Mouse (Mus musculus): Measurements from ENCODE around the gene Ulk4. TPM values are rescaled to one million over a fixed set of nuclear protein-coding genes. Genes with fewer than 3 reads are reported as not detected.

Gene Ulk4
- polyA plus RNA-seq, 1 experiment from 2014 or later = 193 TPM

DNA sequence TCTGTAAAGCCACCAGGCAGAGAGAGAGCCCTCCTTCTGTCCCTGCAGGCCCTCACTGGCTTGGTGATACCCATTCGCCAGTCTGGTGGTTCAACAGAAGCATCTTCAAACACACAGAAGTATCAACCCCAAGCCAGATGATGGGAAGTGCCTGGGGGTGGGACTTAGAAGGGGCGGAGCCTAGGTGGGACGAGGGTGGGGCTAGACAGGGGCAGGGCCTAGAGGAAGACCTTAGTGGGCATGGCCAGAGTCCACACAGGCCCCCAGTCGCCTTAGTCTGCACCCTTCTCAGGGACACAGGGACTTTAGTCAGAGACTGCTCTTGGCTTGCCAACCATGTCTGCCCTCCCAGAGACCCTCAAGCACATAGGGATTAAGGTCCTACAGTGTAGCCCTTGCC, 265.5 kb downstream of the Ulk4 start:
- Histone ChIP-seq H3K27me3 (no peaks in the 10 kb centered on the region), H3K4me1 (replicated peaks) (peaks cover 20% of the 10 kb centered on the region), H3K27ac (no peak overlapping the region), H3K4me3 (replicated peaks) (no peak overlapping the region), H3K9ac (replicated peaks) (no peak overlapping the region), H3K9me3 (no peaks in the 10 kb centered on the region), H3K4me2 (no peak overlapping the region), H3K36me3 (no peaks in the 10 kb centered on the region)
- WGBS = 32% methylated on average over 4 of the region's 4 CpGs
- ATAC-seq (ENCODE audit: insufficient number of reproducible peaks, insufficient read depth, low FRiP score, low TSS enrichment, low read depth) = peak; percentile 38; the same call in 1 of the 2 replicates

DNA sequence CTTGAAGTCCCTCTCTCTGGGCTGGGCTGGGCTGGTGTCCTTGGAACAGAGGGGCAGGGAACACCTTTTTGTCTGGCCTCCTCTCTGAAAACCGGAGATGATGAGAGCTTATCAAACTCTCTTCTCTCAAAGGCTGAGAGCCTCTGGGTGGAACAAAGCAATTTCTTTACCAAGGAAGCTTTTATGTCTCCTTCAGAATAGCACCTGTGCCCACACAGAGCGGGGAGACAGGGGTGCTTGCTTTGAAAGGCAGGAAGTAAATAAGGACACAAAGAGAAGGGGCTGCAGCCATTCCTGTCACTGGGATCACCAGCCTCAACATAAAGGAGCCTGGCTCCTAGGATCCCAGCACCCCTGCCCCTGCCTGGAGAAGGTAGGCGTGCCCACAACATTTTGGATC, 266.5 kb downstream of the Ulk4 start:
- no peak overlapping the region for H3K4me2 ChIP-seq
- no peak overlapping the region for H3K27ac ChIP-seq
- H3K27me3 ChIP-seq = no peaks in the 10 kb centered on the region
- no peaks in the 10 kb centered on the region for H3K36me3 ChIP-seq
- no peaks in the 10 kb centered on the region for H3K9me3 ChIP-seq
- H3K9ac ChIP-seq (replicated peaks) = no peak overlapping the region
- no peak for ATAC-seq (ENCODE audit: insufficient number of reproducible peaks, insufficient read depth, low FRiP score, low TSS enrichment, low read depth)
- H3K4me1 ChIP-seq (replicated peaks) = peaks cover 10% of the 10 kb centered on the region
- WGBS = 58% methylated on average over 3 of the region's 3 CpGs
- no peak overlapping the region for H3K4me3 ChIP-seq (replicated peaks)

DNA sequence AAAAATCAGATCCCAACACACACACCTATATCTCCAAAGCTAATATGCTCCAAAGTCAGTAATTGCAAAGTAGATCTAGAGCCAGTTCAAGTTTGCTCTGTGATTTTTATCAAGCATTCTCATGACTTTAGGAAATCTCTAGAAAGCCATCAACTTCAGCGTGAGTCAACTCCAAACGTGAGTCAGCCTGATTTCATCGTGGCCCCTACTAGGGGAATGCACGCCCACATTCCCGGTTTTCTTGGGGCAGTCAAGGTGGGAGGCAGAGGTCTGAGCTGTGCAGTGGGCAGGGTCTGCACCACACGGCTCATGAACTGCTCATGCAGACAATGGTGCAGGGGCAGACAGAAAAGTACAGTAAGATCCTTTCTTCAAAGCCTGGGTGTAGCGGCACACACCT, 271.0 kb downstream of the Ulk4 start:
- Histone ChIP-seq H3K4me2 (no peak overlapping the region), H3K27me3 (no peaks in the 10 kb centered on the region), H3K27ac (no peak overlapping the region), H3K36me3 (no peaks in the 10 kb centered on the region), H3K9ac (replicated peaks) (no peak overlapping the region), H3K9me3 (no peaks in the 10 kb centered on the region), H3K4me3 (replicated peaks) (no peak overlapping the region), H3K4me1 (replicated peaks) (peaks cover 11% of the 10 kb centered on the region)
- 80% methylated on average over 7 of the region's 7 CpGs for WGBS
- ATAC-seq (ENCODE audit: insufficient number of reproducible peaks, insufficient read depth, low FRiP score, low TSS enrichment, low read depth) = no peak

DNA sequence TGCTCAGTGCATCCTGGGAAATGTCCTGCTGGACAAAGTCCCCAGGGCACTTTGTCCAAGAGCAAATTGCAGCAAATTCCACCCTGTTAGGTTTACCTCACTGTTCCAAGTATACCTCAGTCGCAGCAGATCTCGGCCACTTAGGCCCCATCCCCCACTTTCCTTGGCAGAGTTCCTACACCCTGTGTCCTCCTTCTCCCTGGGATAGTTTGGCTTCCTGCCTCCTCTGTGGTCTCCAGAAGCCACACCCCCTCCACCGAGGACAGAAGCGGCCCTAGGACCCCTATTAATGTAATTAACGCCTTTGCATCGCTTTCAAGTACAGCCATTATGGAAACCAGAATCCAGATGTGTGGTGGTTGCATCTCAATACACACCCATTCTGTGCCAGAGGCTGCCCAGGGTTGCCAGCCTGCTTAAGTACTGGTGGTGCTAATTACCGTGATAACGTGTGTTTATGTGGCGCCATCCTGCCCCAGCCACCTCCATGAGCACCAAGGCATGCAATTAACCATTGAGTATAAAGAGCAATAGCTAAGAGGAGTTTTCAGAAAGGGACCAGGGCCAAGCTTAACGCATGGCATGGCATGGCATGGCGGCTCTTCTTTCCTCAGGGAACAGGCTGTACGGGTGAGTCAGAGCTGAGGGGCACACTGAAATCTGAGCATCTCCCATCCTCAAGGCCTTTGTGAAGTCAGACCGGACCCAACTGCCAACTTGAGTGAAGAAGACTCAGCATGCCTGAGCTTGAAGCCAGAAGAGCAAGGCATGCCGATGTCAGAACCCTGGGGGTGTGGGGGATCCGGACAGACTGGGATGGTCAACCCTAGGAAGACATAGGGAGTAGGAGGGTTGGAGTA, 275.1 kb downstream of the Ulk4 start:
- no peak overlapping the region for H3K4me3 ChIP-seq (replicated peaks)
- ATAC-seq (ENCODE audit: insufficient number of reproducible peaks, insufficient read depth, low FRiP score, low TSS enrichment, low read depth) = peak; percentile 29; the same call in 1 of the 2 replicates
- H3K27ac ChIP-seq = no peak overlapping the region
- no peaks in the 10 kb centered on the region for H3K9me3 ChIP-seq
- H3K36me3 ChIP-seq = no peaks in the 10 kb centered on the region
- H3K27me3 ChIP-seq = no peaks in the 10 kb centered on the region
- H3K9ac ChIP-seq (replicated peaks) = no peak overlapping the region
- H3K4me2 ChIP-seq = no peak overlapping the region
- H3K4me1 ChIP-seq (replicated peaks) = peaks cover 22% of the 10 kb centered on the region
- WGBS = 53% methylated on average over 15 of the region's 15 CpGs

DNA sequence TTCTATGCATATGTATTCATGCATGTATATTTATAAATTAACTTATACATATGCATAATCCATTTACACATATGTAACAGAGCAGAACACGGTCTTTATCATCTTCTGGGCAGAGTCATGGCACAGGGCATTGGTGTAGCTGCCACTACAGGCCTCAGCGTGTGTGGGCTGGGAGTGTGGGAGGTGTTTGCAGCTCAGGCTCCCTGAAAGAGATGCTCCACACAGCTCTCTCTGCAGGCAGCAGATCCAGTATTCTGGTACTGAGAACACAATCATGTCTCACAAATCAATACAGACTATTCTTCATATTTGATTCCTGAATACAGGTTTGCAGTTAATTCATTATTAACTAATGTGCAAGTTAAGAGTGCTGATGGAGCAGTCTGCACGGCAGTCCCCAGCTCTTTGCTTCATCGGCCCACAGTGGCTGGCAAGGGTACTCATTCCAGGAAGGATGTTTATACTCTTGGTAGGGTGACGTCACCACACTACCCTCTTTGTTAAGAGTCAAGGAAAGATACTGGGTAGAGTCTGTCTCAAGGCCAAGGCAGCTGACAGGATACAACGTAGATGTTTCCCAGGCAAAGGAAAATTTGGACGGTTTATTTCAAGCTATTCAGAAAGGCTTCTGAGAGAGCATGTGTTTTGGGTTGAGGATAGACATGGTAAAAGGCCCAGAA, 276.2 kb downstream of the Ulk4 start:
- H3K4me2 ChIP-seq = no peak overlapping the region
- 82% methylated on average over 7 of the region's 7 CpGs for WGBS
- no peak for ATAC-seq (ENCODE audit: insufficient number of reproducible peaks, insufficient read depth, low FRiP score, low TSS enrichment, low read depth)
- no peak overlapping the region for H3K4me3 ChIP-seq (replicated peaks)
- H3K4me1 ChIP-seq (replicated peaks) = peaks cover 22% of the 10 kb centered on the region
- no peaks in the 10 kb centered on the region for H3K27me3 ChIP-seq
- no peak overlapping the region for H3K9ac ChIP-seq (replicated peaks)
- no peak overlapping the region for H3K27ac ChIP-seq
- no peaks in the 10 kb centered on the region for H3K9me3 ChIP-seq
- H3K36me3 ChIP-seq = no peaks in the 10 kb centered on the region

DNA sequence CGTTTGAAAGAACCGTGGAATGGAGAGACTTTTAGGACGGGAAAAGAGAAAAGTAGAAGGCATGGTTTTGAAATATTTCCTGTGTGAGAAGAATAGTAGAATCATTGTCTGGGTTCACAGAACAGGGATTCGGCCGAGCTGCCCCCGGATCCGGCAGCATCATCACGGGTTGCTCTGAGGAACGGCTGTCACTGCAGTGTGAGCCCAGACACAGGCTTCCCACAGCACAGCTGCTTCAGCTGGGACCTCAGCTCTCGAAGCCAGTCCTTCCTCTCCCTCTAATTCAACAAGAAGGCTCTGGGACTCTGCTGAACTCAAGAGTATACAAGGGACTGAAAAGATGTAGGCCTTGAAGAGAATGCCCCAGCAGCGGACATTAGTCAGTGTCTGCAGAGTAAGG, 278.3 kb downstream of the Ulk4 start:
- WGBS = 76% methylated on average over 11 of the region's 11 CpGs
- peak overlapping the region; percentile 41; the same call in 1 of the 2 replicates for H3K27ac ChIP-seq

DNA sequence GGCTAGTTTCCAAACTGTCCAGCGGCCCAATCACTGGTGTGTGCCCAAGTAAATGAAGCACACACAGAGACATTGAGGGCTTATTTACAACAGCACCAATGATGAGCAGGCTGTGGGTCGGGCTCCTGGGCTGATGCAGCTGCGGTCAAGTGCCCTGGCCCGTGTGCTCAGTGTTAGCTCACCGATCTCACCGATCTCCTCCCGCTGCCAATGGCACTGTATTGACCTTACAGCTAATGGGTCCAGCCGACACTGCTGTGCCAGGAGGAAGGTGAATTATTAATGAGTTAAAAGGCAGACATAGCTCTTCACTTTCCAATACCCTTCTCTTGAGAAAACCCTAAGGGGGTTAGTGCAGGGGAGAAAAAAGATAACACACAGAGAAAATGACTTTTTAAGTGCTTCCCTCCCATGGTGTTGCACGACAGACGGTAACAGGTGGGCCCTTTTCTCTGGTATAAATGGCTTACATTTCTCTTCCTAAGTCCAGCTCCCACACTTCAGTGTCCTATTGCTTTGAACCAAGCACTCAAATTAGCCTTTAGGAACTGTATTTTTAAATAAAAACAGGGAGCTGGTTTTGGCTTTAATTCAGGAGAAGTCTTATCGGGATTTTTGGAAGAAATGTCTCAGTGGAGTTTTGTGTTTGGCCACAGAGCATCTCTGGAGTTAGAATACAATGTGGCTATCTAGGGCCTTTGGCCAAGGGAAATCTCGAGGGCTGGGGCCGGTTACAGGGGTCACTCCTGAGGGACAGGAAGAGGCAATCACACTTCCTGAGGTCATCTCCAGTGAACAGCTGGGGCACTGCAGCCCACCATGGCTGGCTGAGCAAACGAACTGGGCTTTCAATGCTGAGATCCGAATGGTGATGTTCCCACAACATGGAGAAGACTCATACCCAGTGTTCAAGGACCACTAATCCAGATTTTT, 282.5 kb downstream of the Ulk4 start:
- 78% methylated on average over 15 of the region's 15 CpGs for WGBS
- Histone ChIP-seq H3K4me2 (no peak overlapping the region), H3K27ac (no peak overlapping the region), H3K4me1 (replicated peaks) (peaks cover 16% of the 10 kb centered on the region), H3K9ac (replicated peaks) (no peak overlapping the region), H3K9me3 (no peaks in the 10 kb centered on the region), H3K36me3 (no peaks in the 10 kb centered on the region), H3K4me3 (replicated peaks) (no peak overlapping the region), H3K27me3 (peaks cover 3% of the 10 kb centered on the region; the same call in 1 of the 2 replicates)
- no peak for ATAC-seq (ENCODE audit: insufficient number of reproducible peaks, insufficient read depth, low FRiP score, low TSS enrichment, low read depth)

More for the DNA sequence above, 278.3 kb downstream of the Ulk4 start:
- no peaks in the 10 kb centered on the region for H3K27me3 ChIP-seq
- H3K4me1 ChIP-seq (replicated peaks) = peaks cover 22% of the 10 kb centered on the region
- 0 out of 2 replicates have a peak overlapping the region, but pooled peaks have one; percentile 12 for H3K9ac ChIP-seq (replicated peaks)
- ATAC-seq (ENCODE audit: insufficient number of reproducible peaks, insufficient read depth, low FRiP score, low TSS enrichment, low read depth) = no peak
- no peak overlapping the region for H3K4me2 ChIP-seq
- H3K4me3 ChIP-seq (replicated peaks) = no peak overlapping the region
- H3K36me3 ChIP-seq = no peaks in the 10 kb centered on the region
- H3K9me3 ChIP-seq = no peaks in the 10 kb centered on the region

DNA sequence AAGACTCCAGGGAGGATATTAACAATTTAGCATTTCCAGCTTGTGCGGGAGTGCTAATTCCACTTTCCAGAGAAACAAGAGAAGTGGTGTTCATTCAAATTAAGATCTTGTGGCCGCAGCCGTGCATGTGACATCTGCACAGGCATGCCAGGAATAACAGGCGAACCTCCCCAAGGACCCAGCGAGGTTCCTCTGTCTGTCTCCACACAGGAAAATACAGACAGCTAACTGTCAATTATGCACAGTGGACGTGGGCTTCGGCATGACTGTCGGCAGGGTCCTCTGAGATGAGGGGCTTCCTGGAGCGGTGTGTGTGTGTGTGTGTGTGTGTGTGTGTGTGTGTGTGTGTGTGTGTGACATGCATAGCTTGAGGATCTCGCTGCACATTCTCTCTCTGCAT, 284.0 kb downstream of the Ulk4 start:
- Histone ChIP-seq H3K27me3 (peaks cover 3% of the 10 kb centered on the region; the same call in 1 of the 2 replicates), H3K27ac (no peak overlapping the region), H3K36me3 (no peaks in the 10 kb centered on the region), H3K4me2 (no peak overlapping the region), H3K4me1 (replicated peaks) (peaks cover 8% of the 10 kb centered on the region), H3K9ac (replicated peaks) (no peak overlapping the region), H3K4me3 (replicated peaks) (no peak overlapping the region), H3K9me3 (no peaks in the 10 kb centered on the region)
- WGBS = 68% methylated on average over 10 of the region's 10 CpGs
- no peak for ATAC-seq (ENCODE audit: insufficient number of reproducible peaks, insufficient read depth, low FRiP score, low TSS enrichment, low read depth)

DNA sequence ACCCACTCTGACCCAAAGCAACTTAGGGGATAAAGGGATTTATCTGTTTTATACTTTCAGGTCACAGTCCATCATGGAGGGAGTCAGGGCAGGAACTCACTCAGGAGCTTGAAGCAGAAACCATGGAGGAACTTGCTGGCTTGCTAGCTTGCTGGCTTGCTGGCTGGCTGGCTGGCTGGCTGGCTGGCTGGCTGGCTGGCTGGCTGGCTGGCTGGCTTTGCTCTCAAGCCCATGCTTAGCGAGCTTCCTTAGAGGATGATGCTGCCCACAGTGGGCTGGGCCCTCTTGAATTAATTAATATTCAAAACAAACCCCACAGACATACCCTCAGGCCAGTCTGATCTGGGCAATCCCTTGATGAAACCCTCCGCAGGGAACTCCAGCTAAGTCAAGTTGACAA, 285.2 kb downstream of the Ulk4 start:
- H3K36me3 ChIP-seq = no peaks in the 10 kb centered on the region
- ATAC-seq (ENCODE audit: insufficient number of reproducible peaks, insufficient read depth, low FRiP score, low TSS enrichment, low read depth) = no peak
- H3K4me3 ChIP-seq (replicated peaks) = no peak overlapping the region
- no peak overlapping the region for H3K4me2 ChIP-seq
- peaks cover 8% of the 10 kb centered on the region for H3K4me1 ChIP-seq (replicated peaks)
- WGBS = 72% methylated on average over 2 of the region's 2 CpGs
- no peaks in the 10 kb centered on the region for H3K9me3 ChIP-seq
- no peak overlapping the region for H3K9ac ChIP-seq (replicated peaks)
- peaks cover 3% of the 10 kb centered on the region; the same call in 1 of the 2 replicates for H3K27me3 ChIP-seq
- no peak overlapping the region for H3K27ac ChIP-seq

DNA sequence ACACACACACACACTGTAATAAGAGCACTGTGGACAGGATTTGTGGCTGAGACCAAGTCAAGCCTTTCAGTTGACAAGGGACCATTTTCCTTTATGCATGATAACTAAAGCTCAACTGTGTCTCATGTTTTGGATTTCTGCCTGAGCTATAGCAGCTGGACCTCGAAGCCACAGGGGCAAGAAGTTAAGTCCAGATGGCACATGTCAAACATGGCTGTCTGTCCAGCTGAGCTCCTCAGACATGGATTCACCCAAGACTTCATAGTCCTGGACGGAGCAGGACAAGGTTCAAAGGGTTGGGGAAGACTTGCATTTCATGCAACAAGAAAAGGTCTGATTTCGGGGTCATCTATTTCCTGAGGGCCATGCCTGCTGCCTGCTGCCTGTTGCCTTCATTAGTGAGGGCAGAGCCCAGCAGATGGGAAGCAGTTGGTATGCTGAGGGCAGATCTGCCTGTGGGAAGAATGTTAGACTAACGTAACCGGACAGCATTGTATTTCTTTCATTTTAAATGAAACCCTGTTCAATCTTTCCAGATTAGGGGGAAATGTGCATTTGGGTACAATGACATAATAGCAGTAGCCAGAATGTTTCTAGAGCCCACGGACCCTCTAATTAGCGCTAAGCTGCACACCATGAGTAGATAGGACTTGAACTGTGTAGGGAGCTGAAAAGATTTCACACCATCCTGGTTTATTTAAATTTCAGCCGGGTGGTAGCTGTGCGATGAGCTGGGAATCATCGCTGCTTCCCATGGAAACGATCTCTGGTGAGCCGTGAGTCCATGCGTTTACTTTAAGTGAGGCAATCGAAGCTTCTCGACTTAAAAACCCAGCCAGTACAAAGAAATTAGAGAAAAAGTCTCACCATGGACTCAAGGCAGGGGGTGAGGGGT, 286.9 kb downstream of the Ulk4 start:
- 74% methylated on average over 15 of the region's 15 CpGs for WGBS
- peaks cover 8% of the 10 kb centered on the region for H3K4me1 ChIP-seq (replicated peaks)
- no peak for ATAC-seq (ENCODE audit: insufficient number of reproducible peaks, insufficient read depth, low FRiP score, low TSS enrichment, low read depth)

More for the DNA sequence above, 286.9 kb downstream of the Ulk4 start:
- H3K4me3 ChIP-seq (replicated peaks) = no peak overlapping the region
- H3K4me2 ChIP-seq = no peak overlapping the region
- no peak overlapping the region for H3K27ac ChIP-seq
- peaks cover 3% of the 10 kb centered on the region; the same call in 1 of the 2 replicates for H3K27me3 ChIP-seq
- no peak overlapping the region for H3K9ac ChIP-seq (replicated peaks)
- H3K9me3 ChIP-seq = no peaks in the 10 kb centered on the region
- H3K36me3 ChIP-seq = no peaks in the 10 kb centered on the region

Data from limb, embryonic 12.5 days (tissue).